Mouse (Mus musculus): ENCODE measurements around the gene Iqgap1.

The Iqgap1 gene

GRCm38 (mm10) chr7:80716758-80717157 lies 109.0 kb downstream of the Iqgap1 start:
- no peak for DNase-seq (ENCODE audit: low spot score)

- no peak for DNase-seq (ENCODE audit: low spot score)
Measured at GRCm38 (mm10) chr7:80715306-80715705, 110.5 kb downstream of the Iqgap1 start.

DNA sequence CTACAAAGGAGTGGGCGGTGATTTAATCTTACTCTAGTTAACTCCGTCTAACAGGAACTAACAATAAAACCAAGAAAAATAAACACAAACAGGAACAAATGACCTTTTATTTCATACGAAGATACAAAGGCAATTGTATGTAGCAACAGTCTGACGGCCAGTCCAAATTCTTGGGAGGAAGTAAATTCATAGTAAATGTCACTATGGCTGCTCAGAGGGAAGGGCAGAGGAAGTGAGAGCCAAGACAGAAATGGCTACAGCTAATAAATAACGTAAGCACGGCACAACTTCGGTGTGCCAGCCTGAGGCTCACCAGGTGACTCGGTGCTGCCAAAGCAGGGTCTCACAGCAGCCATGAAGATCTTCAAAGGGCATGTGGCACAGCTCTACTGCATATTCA lies 114.3 kb downstream of the Iqgap1 start:
- DNase-seq (ENCODE audit: low spot score), result no peak

- no peak for DNase-seq (ENCODE audit: low spot score)
Measured at GRCm38 (mm10) chr7:80710333-80710732, 115.4 kb downstream of the Iqgap1 start.

GRCm38 (mm10) chr7:80704066-80704465 lies 121.7 kb downstream of the Iqgap1 start:
- no peak for DNase-seq (ENCODE audit: low spot score)

- no peak for DNase-seq (ENCODE audit: low spot score)
Measured at GRCm38 (mm10) chr7:80702510-80702909, 123.3 kb downstream of the Iqgap1 start.

GRCm38 (mm10) chr7:80699709-80700108 lies 126.1 kb downstream of the Iqgap1 start:
- DNase-seq (ENCODE audit: low spot score), result no peak

DNA sequence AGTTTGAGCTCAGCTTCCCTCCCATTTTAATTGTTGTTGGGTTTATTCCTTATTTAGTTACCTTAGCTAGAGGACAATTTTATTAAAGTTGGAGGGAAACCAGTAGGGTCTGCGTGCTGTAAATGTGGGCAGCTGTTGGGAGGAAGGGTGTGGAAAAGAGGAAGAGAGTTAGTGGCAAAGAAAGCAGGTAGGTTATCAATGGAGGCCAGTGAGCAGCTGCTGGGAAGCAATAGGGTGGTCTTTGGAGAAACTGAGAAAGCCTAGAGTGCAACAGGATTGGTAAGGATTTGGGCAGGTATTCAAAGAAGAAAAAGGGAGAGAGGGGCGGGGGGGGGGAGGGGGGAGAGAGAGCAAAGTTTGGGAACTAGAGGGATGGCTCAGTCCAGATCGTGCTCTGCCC lies 126.8 kb downstream of the Iqgap1 start:
- DNase-seq (ENCODE audit: low spot score), result no peak

DNA sequence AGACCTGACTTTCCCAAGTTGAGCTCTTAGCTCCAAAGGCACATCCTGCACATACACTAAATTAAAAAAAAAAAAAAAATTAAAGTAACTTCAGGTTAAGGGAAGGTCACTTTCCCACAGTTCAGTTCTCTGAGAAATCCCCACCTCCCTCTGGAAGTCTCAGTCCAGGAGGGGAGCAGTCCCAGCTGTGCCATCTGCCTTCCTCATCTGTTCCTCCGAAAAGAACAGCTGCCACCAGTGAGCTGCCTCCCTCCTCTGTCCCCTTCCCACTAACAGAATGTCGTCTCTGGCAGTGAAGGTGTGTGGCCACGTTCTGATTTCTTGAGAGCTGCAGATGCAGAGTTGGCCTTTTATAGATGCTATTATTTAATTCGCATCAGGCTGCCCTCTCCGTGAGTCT lies 127.9 kb downstream of the Iqgap1 start:
- no peak for DNase-seq (ENCODE audit: low spot score)

DNA sequence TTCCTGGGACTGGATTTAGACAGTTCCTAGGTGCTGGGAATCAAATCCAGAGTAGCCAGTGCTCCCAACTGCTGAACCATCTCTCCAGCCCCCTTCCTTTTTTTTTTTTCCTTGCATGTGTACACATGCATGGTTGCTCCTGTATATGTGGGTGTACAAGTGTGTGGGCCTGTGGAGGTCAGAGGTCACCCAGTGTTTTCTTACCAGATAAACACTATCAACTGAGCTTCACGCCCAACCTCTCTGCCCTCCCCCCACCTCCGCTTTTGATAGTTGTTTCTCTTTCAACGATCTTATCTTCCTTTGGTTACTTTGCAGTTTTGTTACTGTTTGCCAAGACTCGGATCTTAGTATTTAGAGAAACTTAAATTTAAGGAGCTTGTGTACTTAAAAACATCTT lies 128.9 kb downstream of the Iqgap1 start:
- no peak for DNase-seq (ENCODE audit: low spot score)

- no peak for DNase-seq (ENCODE audit: low spot score)
Measured at GRCm38 (mm10) chr7:80696334-80696733, 129.4 kb downstream of the Iqgap1 start.

DNA sequence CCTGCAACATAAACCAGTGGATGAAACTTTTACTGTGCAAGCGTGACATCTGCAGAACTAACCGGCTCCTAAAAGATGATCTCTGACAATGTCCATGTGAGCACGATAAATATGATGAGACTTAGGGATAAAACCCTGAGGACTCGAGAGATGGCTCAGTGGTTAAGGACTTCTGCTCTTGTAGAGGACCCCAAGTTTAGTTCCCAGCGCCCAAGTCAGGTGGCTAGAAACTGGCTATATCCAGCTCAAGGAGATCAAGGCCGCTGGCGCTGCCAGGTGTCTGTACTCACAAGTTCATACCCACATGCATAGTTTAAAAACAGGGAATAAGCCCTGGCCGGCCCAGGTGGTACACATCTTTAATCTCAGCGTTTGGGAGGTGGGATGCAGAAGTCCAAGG lies 133.3 kb downstream of the Iqgap1 start:
- DNase-seq (ENCODE audit: low spot score), result no peak

GRCm38 (mm10) chr7:80691131-80691530 lies 134.6 kb downstream of the Iqgap1 start:
- no peak for DNase-seq (ENCODE audit: low spot score)

- no peak for DNase-seq (ENCODE audit: low spot score)
Measured at GRCm38 (mm10) chr7:80689221-80689591, 136.6 kb downstream of the Iqgap1 start.

DNA sequence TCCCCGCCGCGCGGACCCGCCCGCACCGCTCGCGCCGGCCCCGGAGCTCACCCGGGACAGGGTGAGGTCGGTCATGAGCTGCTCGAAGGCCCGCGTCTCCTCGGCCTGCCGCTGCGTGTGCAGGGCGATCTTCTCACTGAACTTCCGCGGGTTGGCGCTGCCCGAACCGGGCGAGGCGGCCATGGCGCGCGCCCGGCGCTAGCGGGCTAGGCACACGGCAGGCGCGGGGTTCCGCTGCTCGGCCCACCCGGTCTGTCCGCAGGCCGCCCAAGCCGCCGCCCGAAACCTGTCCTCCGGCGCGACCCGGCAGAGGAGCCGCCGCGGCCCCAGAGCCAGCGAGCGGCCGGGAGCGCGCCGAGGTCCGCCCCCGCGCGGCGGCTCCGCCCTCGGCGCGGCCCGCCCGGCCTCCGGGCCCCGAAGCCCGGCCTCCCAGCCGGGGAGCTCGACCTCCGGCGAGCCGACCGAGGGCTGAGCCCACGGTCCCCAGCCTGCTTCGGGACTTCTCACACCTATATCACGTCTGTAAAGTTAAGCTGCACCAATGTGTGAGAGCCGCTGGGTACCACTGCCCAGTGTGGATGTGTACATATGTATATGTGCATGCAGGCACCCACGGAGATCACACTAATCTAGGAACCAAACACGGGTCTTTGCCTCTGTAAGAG lies 137.1 kb downstream of the Iqgap1 start, which contains the start of gene Crtc3:
Crtc3 (minus strand) TSS at position 322 of the 665 bp plus-strand sequence.
- peak; percentile 63 for DNase-seq (ENCODE audit: low spot score)

DNA sequence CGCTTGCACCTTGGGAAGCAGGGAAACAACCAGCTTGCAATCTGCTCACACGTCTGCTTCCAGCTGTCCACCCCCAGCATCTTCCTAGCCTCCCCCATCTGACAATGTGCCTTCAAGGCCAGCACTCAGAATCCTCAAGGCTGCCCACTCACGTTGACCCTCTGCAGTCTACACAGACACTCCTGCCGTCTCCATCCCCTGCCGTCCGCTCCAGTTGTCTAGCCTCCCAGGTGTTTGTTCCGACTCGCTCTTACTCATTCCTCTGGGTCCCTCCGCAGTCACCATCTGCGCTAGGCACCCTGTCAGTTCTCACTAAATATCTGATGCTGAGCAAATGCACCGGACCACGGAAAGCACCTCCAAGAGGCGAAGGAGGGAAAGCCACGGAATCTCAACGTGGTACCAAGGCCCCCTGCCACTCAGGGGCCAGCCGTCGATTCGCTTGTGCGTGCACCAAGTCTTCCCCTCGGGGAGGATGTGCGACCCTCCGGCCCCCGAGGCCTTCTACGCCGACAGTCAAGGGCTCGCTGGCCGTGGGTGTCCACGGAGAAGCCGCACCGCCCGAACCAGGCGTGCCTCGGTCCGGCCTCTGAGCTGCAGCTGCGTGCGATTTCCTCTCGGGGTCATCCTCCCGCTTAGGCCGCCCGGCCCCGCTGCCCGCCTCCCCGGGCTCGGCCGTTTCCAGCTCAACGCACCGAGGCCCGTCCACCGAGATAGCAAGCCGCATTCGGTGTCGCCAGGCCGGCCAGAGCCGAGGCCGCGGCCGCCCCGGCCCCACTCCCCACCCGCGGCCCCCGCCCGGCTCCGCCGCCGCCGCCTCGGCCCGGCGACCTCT lies 137.8 kb downstream of the Iqgap1 start:
- DNase-seq (ENCODE audit: low spot score), result peak; percentile 49

GRCm38 (mm10) chr7:80685639-80686038 lies 140.1 kb downstream of the Iqgap1 start:
- no peak for DNase-seq (ENCODE audit: low spot score)

DNA sequence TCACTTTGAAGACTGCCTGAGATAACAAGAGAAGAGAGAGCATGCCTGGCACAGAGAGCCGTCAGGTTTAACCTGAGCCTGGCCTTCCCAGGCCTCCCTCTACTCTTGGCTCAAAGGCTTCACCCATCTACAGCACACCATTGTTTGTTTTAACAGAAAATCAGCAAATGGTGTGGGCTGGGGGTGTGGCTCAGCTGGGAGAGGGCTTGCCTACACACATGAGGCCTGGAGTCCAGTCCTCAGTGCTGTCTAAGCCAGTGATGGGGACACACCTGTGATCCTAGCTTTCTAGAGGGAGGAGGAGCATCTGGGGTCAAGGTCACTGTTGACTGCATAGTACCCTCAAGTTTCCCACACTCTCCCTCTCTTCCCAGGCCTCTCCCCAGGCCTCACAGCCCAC lies 143.1 kb downstream of the Iqgap1 start:
- DNase-seq (ENCODE audit: low spot score), result no peak

DNA sequence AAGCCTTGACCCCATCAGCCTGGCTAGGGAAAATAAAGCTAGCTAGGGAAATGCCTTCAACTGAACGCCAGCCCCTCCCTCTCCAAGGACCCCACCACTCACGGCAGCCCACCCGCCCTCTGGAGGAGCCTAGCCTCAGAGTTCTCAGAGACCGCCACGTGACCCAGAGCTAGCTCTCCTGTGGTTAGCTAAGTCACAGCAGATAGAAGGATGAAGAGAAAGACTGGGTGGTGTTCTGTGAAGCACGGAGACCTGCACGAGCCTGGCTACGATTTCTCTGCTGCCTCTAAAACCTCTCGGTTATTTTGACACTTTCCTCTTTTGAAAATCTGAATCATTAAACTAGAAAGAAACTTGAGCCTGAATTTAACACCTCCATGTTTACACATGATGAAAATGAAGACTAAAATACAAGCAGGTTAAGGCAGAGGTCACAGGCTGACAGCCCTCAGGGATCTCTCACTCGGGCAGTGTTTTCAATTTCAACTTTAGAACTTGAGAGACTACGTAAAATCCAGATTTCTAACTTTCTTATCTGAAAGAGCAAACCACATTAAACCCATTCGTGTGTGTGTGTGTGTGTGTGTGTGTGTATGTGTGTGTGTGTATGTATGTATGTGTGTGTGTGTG lies 145.4 kb downstream of the Iqgap1 start:
- DNase-seq (ENCODE audit: low spot score), result no peak

DNA sequence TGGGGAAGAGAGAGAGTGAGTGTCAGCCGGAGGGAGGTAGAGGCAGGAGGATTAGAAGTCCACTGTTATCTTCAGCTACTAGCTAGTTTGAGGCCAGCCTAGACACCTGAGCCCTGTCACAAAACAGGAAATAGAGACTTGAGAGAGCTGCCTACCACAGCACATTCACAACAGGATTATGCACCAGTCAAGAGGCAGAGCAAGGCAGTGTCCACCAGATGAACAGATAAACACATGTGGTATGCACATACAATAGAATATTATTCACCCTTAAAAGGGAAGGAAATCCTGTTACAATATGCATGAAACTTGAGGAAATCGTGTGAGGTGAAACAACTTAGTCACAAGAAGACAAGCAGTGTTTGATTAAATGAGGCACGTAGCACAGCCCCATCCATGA lies 153.5 kb downstream of the Iqgap1 start:
- DNase-seq (ENCODE audit: low spot score), result no peak

DNA sequence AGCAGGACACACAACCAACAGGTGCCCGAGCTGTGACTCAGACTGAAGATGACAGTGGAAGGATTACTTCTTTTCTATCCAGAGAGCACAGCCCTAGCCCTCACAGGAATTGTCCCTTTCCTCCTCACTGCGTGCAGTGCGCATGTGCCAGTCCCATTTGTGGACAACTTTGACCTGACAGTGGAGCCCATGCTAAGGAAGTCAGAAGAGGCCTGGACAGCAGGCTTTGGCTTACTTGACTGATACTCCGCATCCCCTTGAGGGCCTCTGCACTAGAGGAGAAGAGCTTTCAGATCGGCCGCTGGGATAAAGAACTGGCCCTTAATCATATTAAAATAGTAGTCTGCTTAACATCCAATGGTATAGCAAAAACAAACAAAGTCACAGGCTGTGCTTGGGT lies 154.9 kb downstream of the Iqgap1 start:
- DNase-seq (ENCODE audit: low spot score), result no peak

GRCm38 (mm10) chr7:80667190-80667589 lies 158.6 kb downstream of the Iqgap1 start:
- no peak for DNase-seq (ENCODE audit: low spot score)
